Comparison of ENCODE assay signal across 15 mouse cellular contexts in genomic region chr13:51063024-51063423, GRCm38 (mm10).
"Had no signal": no experiment of that assay in that cellular context is flagged by ENCODE, and none has a peak within 500 bp of the region (broad histone marks: within the 10 kb centered on the region; RNA-seq: fewer than 3 reads in every experiment).

No protein-coding gene starts in this region.

- H3K27ac ChIP-seq: left cerebral cortex, adult 2 months; limb, embryonic 12.5 days; liver, embryonic 14.5 days; neural tube, embryonic 13.5 days had no signal

- H3K4me2 ChIP-seq: limb, embryonic 12.5 days; midbrain, embryonic 11.5 days; neural tube, embryonic 13.5 days had no signal

- H3K9ac ChIP-seq: limb, embryonic 12.5 days; liver, embryonic 14.5 days; neural tube, embryonic 13.5 days had no signal

- H3K4me3 ChIP-seq: left cerebral cortex, adult 2 months; limb, embryonic 12.5 days; neural tube, embryonic 13.5 days had no signal

- ATAC-seq: midbrain, embryonic 16.5 days had no signal

- H3K9me3 ChIP-seq: limb, embryonic 12.5 days; neural tube, embryonic 13.5 days had no signal

- DNase-seq: kidney, adult 8-10 months; kidney, postnatal 25 days; lung, adult 18-20 months; lung, postnatal 36 days; retina, postnatal 1 day; right cerebral cortex, postnatal 4 days; spleen, adult 18-20 months; thymus, adult 18-20 months; thymus, postnatal 14 days had no signal

- H3K36me3 ChIP-seq: limb, embryonic 12.5 days; neural tube, embryonic 13.5 days had no signal

- H3K4me1 ChIP-seq: limb, embryonic 12.5 days; neural tube, embryonic 13.5 days had no signal

- H3K27me3 ChIP-seq: limb, embryonic 12.5 days; neural tube, embryonic 13.5 days had no signal
